Mouse (Mus musculus): ENCODE results near the gene Iffo1. TPM values are rescaled to one million over a fixed set of nuclear protein-coding genes. Genes with fewer than 3 reads are reported as not detected.

Iffo1 gene
- total RNA-seq, 2 experiments from 2014 or later: 51.9 to 57.4 TPM

DNA sequence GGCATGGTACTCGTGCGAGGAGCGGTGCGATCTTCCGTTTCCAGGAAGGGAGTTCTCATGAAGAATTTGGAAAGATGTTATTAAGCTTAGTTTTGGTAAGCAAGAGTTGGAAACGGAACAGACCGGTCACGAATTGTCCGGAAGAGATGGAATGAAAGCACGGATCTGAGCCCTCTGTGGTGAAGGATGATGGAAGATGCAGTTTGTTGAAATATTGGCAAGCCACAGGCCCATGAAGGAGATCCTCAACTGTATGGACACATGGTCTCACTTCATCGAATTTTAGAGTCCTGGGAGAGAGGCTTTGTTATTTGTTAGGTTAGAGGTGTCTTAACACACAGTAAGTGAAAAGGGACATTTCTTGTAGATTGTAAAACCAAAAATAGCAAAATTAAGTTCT is 12.6 kb upstream of the Iffo1 start:
- no peak for DNase-seq (ENCODE audit: low spot score in 2 of 2)
- intact Hi-C loops (cut with DNase I): no loop called here

DNA sequence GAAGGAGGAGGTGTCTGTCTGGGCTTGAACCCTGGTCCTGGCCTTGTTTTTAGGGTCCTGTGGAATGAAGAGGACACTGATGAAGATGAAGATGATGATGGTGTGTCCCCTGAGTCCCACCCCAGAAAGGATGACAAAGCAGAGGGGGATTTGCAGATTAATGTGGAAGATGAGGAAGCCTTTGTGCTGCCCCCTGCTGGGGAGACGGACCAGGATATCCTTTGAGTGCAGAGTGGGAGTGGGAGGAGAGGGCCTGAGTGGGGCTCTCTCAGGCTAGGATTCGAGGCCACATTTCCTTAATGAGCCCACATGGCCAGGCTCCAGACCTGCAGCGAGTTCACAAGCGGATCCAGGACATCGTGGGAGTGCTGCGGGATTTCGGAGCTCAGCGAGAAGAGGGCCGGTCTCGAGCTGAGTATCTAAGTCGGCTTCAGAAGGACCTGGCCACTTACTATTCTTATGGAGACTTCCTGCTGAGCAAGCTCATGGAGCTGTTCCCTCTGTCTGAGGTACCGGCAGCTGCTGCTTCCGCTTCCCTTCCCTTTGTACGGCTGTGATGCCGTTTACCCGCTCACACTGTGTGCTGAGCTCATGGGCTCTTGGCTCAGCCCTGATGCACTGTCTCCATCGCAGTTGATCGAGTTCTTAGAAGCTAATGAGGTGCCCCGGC is 7.9 kb upstream of the Iffo1 start:
- intact Hi-C loops (cut with DNase I): no loop called here
- DNase-seq (ENCODE audit: low spot score in 2 of 2): peak; percentile 61 to 71

DNA sequence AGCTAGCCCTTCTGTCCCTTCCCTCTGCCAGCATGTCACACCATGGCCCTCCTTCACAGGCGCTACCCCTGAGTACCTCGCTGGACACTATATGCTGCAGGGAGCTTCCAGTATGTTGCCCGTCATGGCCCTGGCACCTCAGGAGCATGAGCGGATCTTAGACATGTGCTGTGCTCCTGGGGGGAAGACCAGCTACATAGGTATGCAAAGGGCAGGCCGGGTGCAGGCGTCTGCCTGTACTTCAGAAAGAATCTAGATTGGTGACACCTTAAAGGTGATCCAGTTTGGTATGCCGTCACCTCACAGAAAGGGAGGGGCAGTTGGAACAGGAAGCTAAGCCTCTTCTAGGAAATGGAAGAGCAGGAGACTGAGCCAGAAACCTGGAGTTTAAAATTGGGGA is 5.3 kb upstream of the Iffo1 start:
- intact Hi-C loops (cut with DNase I): no loop called here
- no peak for DNase-seq (ENCODE audit: low spot score in 2 of 2)

DNA sequence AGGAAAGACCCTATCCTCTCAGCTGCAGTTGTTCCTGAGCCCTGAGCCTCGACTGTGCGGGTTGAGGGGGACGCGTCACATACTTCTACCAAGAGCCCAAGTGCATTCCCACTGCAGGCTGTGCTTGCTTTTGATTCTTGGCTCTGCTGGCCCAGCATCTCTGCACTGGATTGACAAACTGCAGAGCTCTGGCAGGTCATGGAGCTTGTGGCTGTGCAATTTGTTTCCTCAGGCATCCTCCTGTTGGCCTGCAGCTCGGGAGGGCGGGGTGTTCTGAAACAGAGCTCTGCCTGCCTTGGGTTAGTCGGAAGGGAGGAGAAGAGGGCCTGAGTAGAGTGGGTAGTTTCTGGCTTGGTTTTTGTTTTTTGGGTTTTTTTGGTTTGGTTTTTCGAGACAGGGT is 2.6 kb upstream of the Iffo1 start:
- DNase-seq (ENCODE audit: low spot score in 2 of 2): no peak
- intact Hi-C loops (cut with DNase I): no loop called here

DNA sequence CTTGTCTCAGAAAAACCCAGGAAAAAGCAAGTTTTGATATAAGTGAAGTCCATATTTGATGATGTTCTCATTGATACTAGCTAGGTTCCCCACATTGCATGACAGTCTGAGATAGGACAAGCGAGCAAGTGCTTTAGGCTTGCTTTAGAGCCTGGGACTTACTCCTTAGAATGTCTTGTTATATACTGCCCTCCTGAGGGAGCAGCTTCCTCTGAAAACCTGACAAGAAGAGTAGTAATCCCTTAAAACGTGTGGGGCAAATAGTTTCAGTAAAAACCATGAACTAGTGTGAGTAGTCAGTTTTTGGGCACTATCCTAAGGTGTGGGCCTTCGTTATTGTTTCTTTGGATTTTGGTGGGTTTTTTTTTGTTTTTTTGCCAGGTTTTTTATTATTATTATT is 1.9 kb upstream of the Iffo1 start:
- no peak for DNase-seq (ENCODE audit: low spot score in 2 of 2)
- intact Hi-C loops (cut with DNase I): no loop called here

DNA sequence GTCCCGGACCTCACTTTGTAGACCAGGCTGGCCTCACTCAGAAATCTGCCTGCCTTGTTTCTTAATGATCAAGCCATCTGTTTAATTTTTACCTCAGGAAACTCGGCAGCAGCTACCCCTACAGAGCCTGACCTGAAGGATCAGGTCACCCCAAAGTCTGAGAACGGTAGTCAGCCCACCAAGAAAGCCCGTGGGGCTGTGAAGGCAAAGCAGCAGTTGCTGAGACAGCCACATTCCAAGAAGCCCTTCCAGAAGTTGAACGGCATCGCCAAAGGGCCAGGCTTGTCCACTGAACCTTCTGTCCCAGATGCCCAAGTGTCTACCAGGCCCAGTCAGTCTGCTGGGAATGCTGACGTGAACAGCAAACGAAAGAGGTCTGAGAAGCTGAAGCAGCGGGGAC is 1.1 kb upstream of the Iffo1 start:
- intact Hi-C loops (cut with DNase I): no loop called here
- DNase-seq (ENCODE audit: low spot score in 2 of 2): no peak

DNA sequence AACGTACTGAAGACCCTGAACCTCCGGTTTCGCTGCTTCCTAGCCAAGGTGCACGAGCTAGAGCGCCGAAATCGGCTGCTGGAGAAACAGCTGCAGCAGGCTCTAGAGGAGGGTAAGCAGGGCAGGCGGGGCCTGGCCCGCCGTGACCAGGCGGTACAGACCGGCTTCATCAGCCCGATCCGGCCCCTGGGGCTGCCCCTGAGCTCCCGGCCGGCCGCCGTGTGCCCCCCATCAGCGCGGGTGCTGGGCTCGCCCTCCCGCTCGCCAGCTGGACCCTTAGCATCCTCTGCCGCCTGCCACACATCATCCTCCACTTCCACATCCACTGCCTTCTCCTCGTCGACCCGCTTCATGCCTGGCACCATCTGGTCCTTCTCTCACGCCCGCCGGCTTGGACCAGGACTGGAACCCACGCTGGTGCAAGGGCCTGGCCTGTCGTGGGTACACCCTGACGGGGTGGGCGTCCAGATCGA is 474 bp downstream of the Iffo1 start:
- intact Hi-C loops (cut with DNase I): loop anchor here (5.0 kb wide), 1 partner anchor 127 kb away; no protein-coding TSS in a partner anchor
- DNase-seq (ENCODE audit: low spot score in 2 of 2): peak in 1 of 2 experiments; percentile 40

DNA sequence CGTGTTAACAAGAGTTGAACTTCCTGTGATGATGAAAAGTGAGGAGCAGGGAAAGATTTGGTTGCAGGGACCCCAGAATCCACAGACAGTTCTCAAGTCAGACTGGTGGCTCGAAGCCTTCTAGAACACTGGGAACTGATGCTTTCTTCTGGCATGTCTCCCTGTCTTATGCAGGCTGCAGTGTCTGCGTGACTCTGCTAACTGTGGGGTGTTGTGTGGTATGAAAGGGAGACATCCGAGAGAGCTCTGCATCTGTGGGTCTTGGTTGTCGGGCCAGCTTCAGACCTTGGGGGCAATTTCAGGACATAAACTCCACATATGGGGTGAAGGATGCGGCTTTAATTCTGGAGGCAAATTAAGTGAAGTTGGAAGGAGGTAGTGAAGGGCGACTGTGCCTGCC is 1.1 kb downstream of the Iffo1 start:
- intact Hi-C loops (cut with DNase I): loop anchor here (5.0 kb wide), 1 partner anchor 126 kb away; no protein-coding TSS in a partner anchor
- peak; percentile 44 to 63 for DNase-seq (ENCODE audit: low spot score in 2 of 2)

DNA sequence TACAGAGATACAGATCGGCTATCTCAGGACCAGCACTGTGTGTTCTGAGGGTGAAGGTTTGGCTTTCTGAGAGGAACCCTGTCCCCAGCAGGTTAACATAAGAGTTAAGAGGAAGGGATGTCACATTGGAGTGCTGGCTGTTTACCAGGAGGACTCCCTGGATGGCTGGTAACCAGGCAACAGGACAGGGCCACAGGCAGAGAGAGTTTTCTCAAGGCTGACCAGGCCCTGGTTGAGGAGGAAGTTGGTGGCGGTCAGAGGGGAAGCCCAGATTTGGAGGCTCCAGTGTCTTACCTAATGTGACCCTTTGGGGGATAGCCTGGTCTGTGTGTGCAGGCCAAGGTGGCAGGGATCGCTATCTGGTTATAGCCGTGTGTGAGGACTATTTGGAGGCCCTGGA is 1.8 kb downstream of the Iffo1 start:
- intact Hi-C loops (cut with DNase I): loop anchor here (5.0 kb wide), 1 partner anchor 126 kb away; no protein-coding TSS in a partner anchor
- DNase-seq (ENCODE audit: low spot score in 2 of 2): peak; percentile 48 to 65

DNA sequence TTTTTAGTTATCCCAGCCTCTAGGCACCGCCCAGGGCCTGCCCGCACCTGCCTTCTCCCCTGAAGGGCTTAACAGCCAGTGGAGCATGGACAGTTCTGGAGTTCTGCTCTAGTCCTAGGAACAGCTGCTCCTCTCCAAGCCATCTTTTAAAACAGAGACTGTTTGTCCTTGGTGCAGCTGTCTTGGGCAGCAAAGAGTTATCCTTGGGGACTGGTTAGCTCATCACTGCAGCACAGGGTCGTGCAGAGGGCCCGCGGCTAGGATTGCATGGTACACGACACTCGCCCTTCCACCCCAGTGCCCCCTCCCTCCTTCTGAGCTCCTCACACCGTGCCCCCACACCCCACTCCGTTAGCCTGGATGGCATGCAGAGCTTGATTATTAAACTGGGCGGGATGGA is 2.3 kb downstream of the Iffo1 start:
- intact Hi-C loops (cut with DNase I): loop anchor here (5.0 kb wide), 1 partner anchor 125 kb away; no protein-coding TSS in a partner anchor
- no peak for DNase-seq (ENCODE audit: low spot score in 2 of 2)

DNA sequence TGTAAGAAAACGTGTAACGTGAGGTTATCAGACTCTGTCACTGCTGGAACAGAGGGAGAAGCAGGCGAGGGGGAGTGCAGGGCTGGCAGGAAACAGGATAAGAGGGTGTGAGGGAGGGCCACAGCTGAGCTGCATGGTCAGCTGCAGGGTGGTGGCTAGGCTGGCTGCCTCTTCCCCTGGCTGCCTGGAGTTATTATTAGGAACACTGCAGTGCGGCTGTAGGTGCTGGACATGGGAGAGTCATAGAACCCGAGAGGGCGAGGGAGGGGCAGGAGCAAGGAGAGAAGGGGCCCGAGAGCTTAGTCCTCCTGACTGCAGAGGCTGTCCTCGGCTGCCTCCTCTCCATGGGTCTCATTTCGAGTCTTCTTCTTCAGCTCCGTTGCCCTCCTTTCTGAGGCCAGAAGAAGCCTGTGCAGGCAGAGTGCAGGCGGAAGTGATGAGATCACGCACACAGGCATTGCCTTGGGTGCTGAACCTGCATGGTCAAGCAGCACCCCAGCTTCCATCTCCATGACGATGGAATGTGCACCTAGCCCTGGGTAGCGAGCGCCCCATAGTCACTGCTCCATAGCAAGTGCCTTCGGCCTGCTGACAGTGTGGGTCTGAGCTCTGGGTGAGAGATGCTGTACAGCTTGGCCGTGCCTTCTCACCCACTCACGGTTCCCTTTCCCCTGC is 3.3 kb downstream of the Iffo1 start:
- peak; percentile 43 to 72 for DNase-seq (ENCODE audit: low spot score in 2 of 2)
- intact Hi-C loops (cut with DNase I): loop anchor here (5.0 kb wide), 1 partner anchor 124 kb away; no protein-coding TSS in a partner anchor

DNA sequence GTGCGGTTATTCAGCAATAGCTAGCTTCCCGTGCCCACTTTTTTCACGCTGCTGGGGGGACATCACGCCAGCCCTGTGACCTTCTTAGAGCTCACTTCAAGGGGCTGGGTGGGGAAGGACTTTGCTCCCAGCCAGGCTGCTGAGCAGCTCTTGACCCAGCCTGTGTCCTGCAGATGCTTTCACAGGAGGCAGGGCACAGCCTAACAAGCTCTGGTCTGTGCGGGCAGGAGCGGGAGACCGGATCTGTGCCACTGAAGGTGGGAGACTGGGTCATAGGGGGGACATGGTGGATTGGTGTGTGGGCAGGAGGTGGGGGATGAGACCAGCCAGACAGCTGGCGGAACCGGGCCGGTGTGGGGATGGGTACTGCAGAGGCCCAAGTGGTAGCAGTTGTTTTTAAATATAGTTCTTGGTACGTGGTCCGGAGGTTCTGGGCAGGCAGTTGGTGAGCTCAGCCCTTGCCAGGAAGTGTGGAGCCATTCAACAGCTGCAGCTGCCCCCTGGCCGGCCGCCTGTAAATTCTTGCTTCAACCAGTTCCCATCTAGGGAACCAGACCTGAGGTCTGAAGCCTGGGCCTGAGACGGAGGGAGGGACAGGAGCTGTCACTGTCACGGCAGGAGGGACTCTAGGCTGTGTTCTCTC is 4.0 kb downstream of the Iffo1 start:
- DNase-seq (ENCODE audit: low spot score in 2 of 2): peak; percentile 64 to 82
- intact Hi-C loops (cut with DNase I): loop anchor here (5.0 kb wide), 1 partner anchor 123 kb away; no protein-coding TSS in a partner anchor

DNA sequence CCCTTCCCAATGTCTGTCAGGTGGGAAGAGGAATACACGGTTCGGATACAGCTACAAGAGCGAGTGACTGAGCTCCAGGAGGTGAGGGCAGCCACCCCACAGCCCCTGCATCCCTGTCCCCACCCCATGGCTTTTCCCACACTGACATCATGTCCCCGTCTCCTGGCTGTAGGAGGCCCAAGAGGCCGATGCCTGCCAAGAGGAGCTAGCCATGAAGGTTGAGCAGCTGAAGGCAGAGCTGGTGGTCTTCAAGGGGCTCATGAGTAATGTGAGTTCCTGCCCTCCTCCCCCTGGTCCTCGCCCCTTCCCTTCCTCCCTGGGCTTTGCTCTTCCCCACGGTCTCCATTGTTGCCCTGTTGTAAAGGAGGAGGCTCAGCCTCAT is 4.5 kb downstream of the Iffo1 start:
- intact Hi-C loops (cut with DNase I): loop anchor here (5.0 kb wide), 1 partner anchor 123 kb away; no protein-coding TSS in a partner anchor
- DNase-seq (ENCODE audit: low spot score in 2 of 2): no peak

DNA sequence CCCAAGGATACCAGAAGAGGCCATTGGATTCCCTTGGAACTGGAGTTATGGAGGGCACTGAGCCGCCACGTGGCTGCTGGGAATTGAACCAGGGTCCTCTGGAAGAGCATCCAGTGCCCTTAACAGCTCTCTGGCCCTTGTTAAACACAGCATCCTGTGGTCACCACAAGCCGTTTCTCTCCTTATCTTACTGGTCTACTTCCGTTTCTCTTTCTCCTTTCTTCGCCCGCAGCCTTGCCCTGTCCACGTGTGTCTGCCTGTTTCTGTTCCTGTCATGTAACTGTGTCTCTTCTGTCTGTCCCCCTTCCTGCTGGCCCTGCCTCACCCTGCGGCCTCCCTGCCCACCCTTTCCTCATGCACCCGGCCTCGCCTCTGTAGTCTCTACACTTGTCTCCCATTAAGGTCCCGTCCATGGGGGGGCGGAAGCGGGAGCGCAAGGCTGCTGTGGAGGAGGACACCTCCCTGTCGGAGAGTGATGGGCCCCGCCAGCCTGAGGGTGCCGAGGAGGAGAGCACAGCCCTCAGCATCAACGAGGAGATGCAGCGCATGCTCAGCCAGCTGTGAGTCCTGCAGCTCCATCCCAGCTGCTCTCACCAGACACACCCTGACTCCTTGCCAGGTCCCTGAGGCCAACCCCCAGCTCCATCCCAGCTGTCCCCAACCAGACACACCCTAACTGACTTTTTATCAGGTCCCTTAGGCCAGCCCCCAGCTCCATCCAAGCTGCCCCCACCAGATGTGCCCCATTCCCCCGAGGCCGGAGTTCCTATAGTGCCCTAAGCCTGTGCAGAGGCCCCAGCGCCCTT is 7.4 kb downstream of the Iffo1 start:
- DNase-seq (ENCODE audit: low spot score in 2 of 2): no peak
- intact Hi-C loops (cut with DNase I): no loop called here

DNA sequence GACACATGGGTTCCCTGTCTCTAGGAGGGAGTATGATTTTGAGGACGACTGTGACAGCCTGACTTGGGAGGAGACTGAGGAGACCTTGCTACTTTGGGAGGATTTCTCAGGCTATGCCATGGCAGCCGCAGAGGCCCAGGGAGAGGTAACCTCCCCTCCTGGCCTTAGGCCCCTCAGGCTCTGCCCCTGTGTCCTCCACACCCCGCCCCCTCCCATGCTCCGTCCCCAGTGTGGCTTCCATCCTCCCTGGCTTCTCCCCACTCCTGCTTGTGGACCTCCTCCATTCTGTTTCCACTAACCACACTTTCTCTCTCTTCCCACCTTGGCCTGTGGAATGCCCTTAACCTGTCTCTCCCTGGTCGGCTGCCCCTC is 8.0 kb downstream of the Iffo1 start:
- intact Hi-C loops (cut with DNase I): no loop called here

DNA sequence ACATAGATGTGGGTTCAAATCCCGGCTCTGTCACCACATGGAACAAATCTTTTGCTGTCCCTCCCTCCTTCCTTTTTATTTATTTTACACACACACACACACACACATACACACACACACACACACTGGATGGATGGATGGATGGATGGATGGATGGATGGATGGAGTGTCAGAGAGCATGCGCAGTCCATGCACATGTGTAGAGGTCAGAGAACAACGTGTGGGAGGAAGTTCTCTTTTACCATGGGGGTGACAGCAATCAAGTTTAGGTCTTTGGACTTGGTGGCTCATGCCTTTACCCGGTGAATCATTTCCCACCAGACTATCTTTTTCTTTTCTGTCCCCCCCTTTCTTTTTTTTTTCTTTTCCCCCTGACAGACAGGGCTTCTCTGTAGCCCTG is 8.6 kb downstream of the Iffo1 start:
- intact Hi-C loops (cut with DNase I): no loop called here
- DNase-seq (ENCODE audit: low spot score in 2 of 2): no peak

More for the DNA sequence above, 8.0 kb downstream of the Iffo1 start:
- no peak for DNase-seq (ENCODE audit: low spot score in 2 of 2)

DNA sequence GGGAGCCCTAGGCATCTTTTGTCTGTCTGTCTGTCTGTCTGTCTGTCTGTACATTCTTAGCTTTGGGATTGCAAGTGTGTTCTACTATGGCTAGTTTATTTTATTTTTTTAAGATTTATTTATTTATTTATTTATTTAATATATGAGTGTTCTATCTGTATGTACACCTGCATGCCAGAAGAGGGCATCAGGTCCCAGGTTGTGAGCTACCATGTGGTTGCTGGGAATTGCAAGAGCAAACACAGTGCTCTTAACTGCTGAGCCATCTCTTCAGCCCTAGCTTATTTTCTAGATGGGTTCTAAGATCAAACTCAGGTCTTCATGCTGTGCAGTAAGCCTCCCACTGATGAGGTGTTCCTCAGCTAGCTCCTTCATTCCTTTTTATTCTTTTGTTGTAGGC is 9.5 kb downstream of the Iffo1 start:
- intact Hi-C loops (cut with DNase I): no loop called here

DNA sequence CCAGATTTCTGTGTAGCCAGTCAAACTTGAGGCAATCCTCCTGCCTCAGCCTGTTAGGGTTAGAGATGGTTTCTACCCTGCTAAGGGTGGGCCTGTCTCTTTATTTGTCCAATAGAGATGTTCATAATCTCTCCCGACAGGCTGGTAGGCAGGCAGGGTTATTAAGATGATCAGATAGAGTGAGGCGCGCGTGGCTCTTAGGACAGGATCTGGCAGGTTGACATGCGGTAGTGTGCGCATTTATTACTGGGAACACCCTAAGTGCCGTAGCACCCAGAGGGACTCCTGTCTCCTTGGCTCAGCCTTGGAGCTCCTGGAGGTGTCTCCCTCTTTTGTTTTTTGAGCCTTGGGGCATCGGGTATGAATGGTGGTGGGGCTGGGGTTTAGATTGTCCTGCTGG is 10.2 kb downstream of the Iffo1 start:
- no peak for DNase-seq (ENCODE audit: low spot score in 2 of 2)
- intact Hi-C loops (cut with DNase I): no loop called here

More for the DNA sequence above, 9.5 kb downstream of the Iffo1 start:
- DNase-seq (ENCODE audit: low spot score in 2 of 2): no peak

DNA sequence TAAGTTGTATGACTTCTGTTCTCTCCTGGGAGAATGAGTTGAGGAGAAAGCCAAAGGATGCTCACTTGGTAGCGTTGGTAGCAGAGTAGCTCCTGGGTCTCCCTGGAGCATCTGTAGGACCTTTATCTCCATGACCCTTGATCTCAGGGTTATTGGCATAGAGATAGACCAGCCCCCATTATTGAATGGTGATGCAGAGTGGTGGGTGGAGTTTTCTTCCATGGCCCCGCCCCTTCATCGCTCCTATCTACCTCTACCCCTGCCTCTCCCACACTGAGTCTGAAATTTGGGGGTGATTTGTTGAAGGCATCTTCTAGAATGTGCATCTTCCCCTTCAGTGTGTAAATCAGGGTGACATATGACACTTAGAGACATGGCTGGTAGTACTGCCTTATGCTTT is 11.4 kb downstream of the Iffo1 start:
- intact Hi-C loops (cut with DNase I): no loop called here
- DNase-seq (ENCODE audit: low spot score in 2 of 2): no peak
